Mouse (Mus musculus): ENCODE results near the gene Hist3h2ba.

Hist3h2ba gene

DNA sequence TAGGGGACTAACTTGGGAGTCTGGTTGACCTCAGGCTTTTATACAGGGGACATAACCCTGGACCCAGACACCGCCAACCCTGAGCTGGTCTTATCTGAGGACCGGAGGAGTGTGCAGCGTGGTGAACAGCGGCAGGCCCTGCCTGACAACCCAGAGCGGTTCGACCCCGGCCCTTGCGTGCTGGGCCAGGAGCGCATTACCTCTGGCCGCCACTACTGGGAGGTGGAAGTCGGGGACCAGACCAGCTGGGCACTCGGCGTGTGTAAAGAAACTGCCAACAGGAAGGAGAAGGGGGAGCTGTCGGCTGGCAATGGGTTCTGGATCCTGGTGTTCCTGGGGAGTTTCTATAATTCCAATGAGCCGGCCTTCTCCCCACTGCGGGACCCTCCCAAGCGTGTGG lies 41.4 kb downstream of the Hist3h2ba start:
- peaks cover 21% of the 10 kb centered on the region for H3K27me3 ChIP-seq (ENCODE audit: insufficient read depth, low read length)
- peak overlapping the region; percentile 46 for H3K4me3 ChIP-seq (replicated peaks; ENCODE audit: low read length)
- peaks cover 49% of the 10 kb centered on the region for H3K4me1 ChIP-seq (replicated peaks; ENCODE audit: low read depth, low read length)
- TF ChIP-seq POU5F1 (IDR thresholded peaks at IDR 0.05; ENCODE audit: borderline replicate concordance, low read length) (no peak), NANOG (IDR thresholded peaks at IDR 0.05; ENCODE audit: borderline replicate concordance, low read length) (no peak), CTCF (conservative IDR thresholded peaks at IDR 0.05; ENCODE audit: low read length) (no peak)
- peaks cover 68% of the 10 kb centered on the region for H3K36me3 ChIP-seq (ENCODE audit: insufficient read depth, low read length)
- no peaks in the 10 kb centered on the region for H3K9me3 ChIP-seq (ENCODE audit: low read length)

DNA sequence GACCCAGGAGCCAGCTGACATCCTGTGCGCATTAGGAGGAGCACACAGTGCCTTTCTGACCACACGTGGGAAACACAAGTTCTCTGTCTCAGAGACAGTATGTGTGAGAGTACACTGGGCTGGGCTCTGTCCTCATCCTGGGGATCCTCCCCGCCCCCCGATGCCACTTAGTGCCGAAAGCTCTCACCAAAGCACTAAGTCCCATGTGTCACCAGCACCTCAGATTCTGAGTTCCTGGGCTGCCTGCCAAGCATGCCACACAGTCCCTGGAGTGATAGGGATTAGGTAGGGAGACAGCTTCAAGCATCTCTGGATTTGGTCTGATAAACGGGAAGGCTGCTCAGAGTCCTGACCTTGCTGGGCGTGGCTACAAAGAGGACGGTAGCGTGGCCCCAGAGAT lies 42.1 kb downstream of the Hist3h2ba start:
- Histone ChIP-seq H3K36me3 (ENCODE audit: insufficient read depth, low read length) (peaks cover 62% of the 10 kb centered on the region), H3K9me3 (ENCODE audit: low read length) (no peaks in the 10 kb centered on the region), H3K4me1 (replicated peaks; ENCODE audit: low read depth, low read length) (peaks cover 53% of the 10 kb centered on the region), H3K4me3 (replicated peaks; ENCODE audit: low read length) (0 out of 2 replicates have a peak overlapping the region, but pooled peaks have one; percentile 46), H3K27me3 (ENCODE audit: insufficient read depth, low read length) (peaks cover 27% of the 10 kb centered on the region)
- TF ChIP-seq CTCF (conservative IDR thresholded peaks at IDR 0.05; ENCODE audit: low read length) (no peak), POU5F1 (IDR thresholded peaks at IDR 0.05; ENCODE audit: borderline replicate concordance, low read length) (no peak), NANOG (IDR thresholded peaks at IDR 0.05; ENCODE audit: borderline replicate concordance, low read length) (no peak)

DNA sequence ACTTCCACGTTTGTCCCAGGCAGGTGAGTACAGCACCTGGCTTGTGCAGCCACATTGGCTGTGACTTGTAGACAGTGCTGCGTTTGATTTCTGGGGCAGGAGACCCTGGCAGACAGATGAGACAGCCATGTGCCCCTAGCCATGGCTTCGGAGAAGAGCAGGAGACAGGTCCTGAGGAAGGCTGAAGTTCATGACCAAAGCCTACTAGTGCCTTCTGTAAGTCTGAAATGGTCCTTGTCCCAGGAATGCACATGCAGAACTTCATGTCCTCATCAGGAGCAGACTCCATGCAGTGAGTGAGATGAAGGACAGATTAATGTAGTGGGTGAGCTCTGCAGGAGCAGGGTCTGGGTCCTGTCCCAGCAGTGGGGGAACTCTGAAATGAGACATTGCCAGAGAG lies 43.2 kb downstream of the Hist3h2ba start:
- Histone ChIP-seq H3K9me3 (ENCODE audit: low read length) (no peaks in the 10 kb centered on the region), H3K4me3 (replicated peaks; ENCODE audit: low read length) (no peak overlapping the region), H3K36me3 (ENCODE audit: insufficient read depth, low read length) (peaks cover 50% of the 10 kb centered on the region), H3K27me3 (ENCODE audit: insufficient read depth, low read length) (peaks cover 38% of the 10 kb centered on the region), H3K4me1 (replicated peaks; ENCODE audit: low read depth, low read length) (peaks cover 48% of the 10 kb centered on the region)
- TF ChIP-seq NANOG (IDR thresholded peaks at IDR 0.05; ENCODE audit: borderline replicate concordance, low read length) (no peak), CTCF (conservative IDR thresholded peaks at IDR 0.05; ENCODE audit: low read length) (no peak), POU5F1 (IDR thresholded peaks at IDR 0.05; ENCODE audit: borderline replicate concordance, low read length) (no peak)

- TF ChIP-seq NANOG (IDR thresholded peaks at IDR 0.05; ENCODE audit: borderline replicate concordance, low read length) (no peak), POU5F1 (IDR thresholded peaks at IDR 0.05; ENCODE audit: borderline replicate concordance, low read length) (no peak), CTCF (conservative IDR thresholded peaks at IDR 0.05; ENCODE audit: low read length) (no peak)
Observed at GRCm38 (mm10) chr11:58993091-58993670, 44.5 kb downstream of the Hist3h2ba start.

DNA sequence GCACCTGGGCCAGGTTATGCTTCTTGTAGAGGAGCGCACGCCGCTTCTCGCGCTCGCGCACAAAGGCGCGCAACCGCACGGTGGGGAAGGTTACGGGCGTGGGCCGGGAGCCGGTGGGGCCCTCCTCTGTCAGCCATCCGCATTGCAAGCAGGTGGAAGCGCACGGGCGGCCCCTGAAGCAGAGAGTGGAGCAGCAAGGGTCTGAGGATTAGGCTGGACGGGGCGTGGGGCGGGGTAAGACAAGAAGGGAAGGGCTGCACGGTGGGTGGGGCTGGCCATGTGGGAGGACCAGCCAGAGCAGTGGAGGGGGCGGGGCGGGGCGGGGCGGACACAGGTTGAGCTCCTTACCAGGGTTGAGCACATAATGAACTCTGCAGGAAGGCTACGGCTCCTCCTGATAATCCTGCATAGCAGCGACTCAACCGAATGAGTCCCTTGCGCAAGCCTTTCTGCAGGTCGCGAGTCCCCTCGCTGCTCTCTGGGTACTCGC lies 45.7 kb downstream of the Hist3h2ba start:
- Histone ChIP-seq H3K27me3 (ENCODE audit: insufficient read depth, low read length) (peaks cover 49% of the 10 kb centered on the region), H3K4me3 (replicated peaks; ENCODE audit: low read length) (peak overlapping the region; percentile 64), H3K4me1 (replicated peaks; ENCODE audit: low read depth, low read length) (peaks cover 29% of the 10 kb centered on the region), H3K9me3 (ENCODE audit: low read length) (no peaks in the 10 kb centered on the region), H3K36me3 (ENCODE audit: insufficient read depth, low read length) (peaks cover 26% of the 10 kb centered on the region)
- TF ChIP-seq POU5F1 (IDR thresholded peaks at IDR 0.05; ENCODE audit: borderline replicate concordance, low read length), result no peak

More at GRCm38 (mm10) chr11:58993091-58993670, 44.5 kb downstream of the Hist3h2ba start:
- Histone ChIP-seq H3K4me3 (replicated peaks; ENCODE audit: low read length) (no peak overlapping the region), H3K36me3 (ENCODE audit: insufficient read depth, low read length) (peaks cover 38% of the 10 kb centered on the region), H3K4me1 (replicated peaks; ENCODE audit: low read depth, low read length) (peaks cover 38% of the 10 kb centered on the region), H3K27me3 (ENCODE audit: insufficient read depth, low read length) (peaks cover 44% of the 10 kb centered on the region), H3K9me3 (ENCODE audit: low read length) (no peaks in the 10 kb centered on the region)

DNA sequence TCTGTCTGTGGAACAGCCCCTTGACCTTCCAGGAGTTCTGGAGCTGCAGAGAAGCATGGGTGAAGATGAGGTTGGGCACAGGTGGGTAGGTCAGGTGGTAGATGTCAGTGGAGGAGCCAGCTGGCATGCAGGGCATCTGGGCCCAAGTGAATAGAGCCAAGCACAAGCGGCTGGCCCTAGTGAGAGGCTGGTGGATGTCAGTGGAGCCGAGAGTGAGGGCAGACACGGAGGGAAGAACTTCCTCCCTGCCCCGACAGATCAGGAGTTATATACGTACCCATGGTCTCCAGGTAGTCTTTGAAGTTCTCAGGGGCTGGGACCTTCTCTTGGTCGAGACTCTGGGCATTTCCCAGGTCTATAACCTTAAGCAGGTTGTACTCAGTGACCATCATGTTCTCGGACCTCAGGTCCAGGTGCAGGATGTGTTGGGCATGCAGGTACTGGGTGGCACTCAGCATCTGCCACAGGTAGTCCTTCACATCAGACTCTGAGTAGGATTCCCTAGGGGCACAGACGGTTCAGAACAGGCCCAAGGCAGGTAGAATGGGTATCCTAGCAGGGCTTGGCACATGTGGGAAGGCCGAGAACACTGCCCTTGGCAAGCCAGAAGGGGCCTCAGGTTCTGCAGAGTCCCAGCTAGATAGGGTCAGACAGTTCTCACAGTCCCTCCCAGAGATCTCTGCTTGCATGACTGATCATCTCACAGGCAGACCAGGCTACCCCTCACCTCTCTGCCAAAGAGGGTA lies 46.5 kb downstream of the Hist3h2ba start:
- H3K27me3 ChIP-seq (ENCODE audit: insufficient read depth, low read length), result peaks cover 58% of the 10 kb centered on the region
- no peaks in the 10 kb centered on the region for H3K9me3 ChIP-seq (ENCODE audit: low read length)
- H3K4me1 ChIP-seq (replicated peaks; ENCODE audit: low read depth, low read length), result peaks cover 21% of the 10 kb centered on the region
- H3K36me3 ChIP-seq (ENCODE audit: insufficient read depth, low read length), result peaks cover 17% of the 10 kb centered on the region
- no peak for TF ChIP-seq CTCF (conservative IDR thresholded peaks at IDR 0.05; ENCODE audit: low read length)
- TF ChIP-seq POU5F1 (IDR thresholded peaks at IDR 0.05; ENCODE audit: borderline replicate concordance, low read length), result no peak
- 0 out of 2 replicates have a peak overlapping the region, but pooled peaks have one; percentile 64 for H3K4me3 ChIP-seq (replicated peaks; ENCODE audit: low read length)

- Histone ChIP-seq H3K4me3 (replicated peaks; ENCODE audit: low read length) (no peak overlapping the region), H3K9me3 (ENCODE audit: low read length) (no peaks in the 10 kb centered on the region), H3K36me3 (ENCODE audit: insufficient read depth, low read length) (peaks cover 11% of the 10 kb centered on the region), H3K4me1 (replicated peaks; ENCODE audit: low read depth, low read length) (peaks cover 14% of the 10 kb centered on the region), H3K27me3 (ENCODE audit: insufficient read depth, low read length) (peaks cover 64% of the 10 kb centered on the region)
- no peak for TF ChIP-seq NANOG (IDR thresholded peaks at IDR 0.05; ENCODE audit: borderline replicate concordance, low read length)
- TF ChIP-seq CTCF (conservative IDR thresholded peaks at IDR 0.05; ENCODE audit: low read length), result no peak
- no peak for TF ChIP-seq POU5F1 (IDR thresholded peaks at IDR 0.05; ENCODE audit: borderline replicate concordance, low read length)
Observed at GRCm38 (mm10) chr11:58995807-58996370, 47.2 kb downstream of the Hist3h2ba start.

GRCm38 (mm10) chr11:58997541-58997940 lies 48.8 kb downstream of the Hist3h2ba start:
- H3K27me3 ChIP-seq (ENCODE audit: insufficient read depth, low read length), result peaks cover 72% of the 10 kb centered on the region
- TF ChIP-seq POU5F1 (IDR thresholded peaks at IDR 0.05; ENCODE audit: borderline replicate concordance, low read length), result no peak
- TF ChIP-seq NANOG (IDR thresholded peaks at IDR 0.05; ENCODE audit: borderline replicate concordance, low read length), result no peak
- no peak for TF ChIP-seq CTCF (conservative IDR thresholded peaks at IDR 0.05; ENCODE audit: low read length)
- H3K36me3 ChIP-seq (ENCODE audit: insufficient read depth, low read length), result no peaks in the 10 kb centered on the region
- no peak overlapping the region for H3K4me3 ChIP-seq (replicated peaks; ENCODE audit: low read length)
- H3K4me1 ChIP-seq (replicated peaks; ENCODE audit: low read depth, low read length), result peaks cover 18% of the 10 kb centered on the region
- H3K9me3 ChIP-seq (ENCODE audit: low read length), result no peaks in the 10 kb centered on the region

Measured in E14TG2a.4 (cell line).